Mouse (Mus musculus) midbrain, embryonic 13.5 days (tissue): ENCODE measurements around the gene Gm10139. TPM values are rescaled to one million over a fixed set of nuclear protein-coding genes. Genes with fewer than 3 reads are reported as not detected.
"Not testable (repeated sequence)": the region's sequence is repeated elsewhere in the genome, so short reads cannot be mapped to it uniquely, and the experiment has no call there.

Experiments
- ATAC-seq: fragments of 200-750 bp; cut with Nextera tagmentation; 2 replicates; pipeline ENCODE4 v1.8.0; 2017; ENCODE audit warnings: mild to moderate bottlenecking, moderate TSS enrichment, moderate library complexity
- H3K27ac ChIP-seq: fragments of 300-500 bp; sonication (generic); 2 replicates; pipeline ENCODE4 v1.5.1; 2015; ENCODE audit warnings: inconsistent platforms, mild to moderate bottlenecking, moderate library complexity
- H3K27me3 ChIP-seq: fragments of 300-500 bp; sonication (generic); 2 replicates; pipeline ENCODE4 v1.6.1; 2015; ENCODE audit warnings: mild to moderate bottlenecking, inconsistent platforms
- H3K36me3 ChIP-seq: fragments of 300-500 bp; sonication (generic); 2 replicates; pipeline ENCODE4 v1.6.1; 2015; ENCODE audit warnings: mild to moderate bottlenecking, inconsistent platforms
- H3K4me1 ChIP-seq: fragments of 300-500 bp; sonication (generic); replicated peaks from 2 replicates; pipeline ENCODE4 v1.6.1; 2015; ENCODE audit warnings: inconsistent platforms
- H3K4me2 ChIP-seq: fragments of 300-500 bp; sonication (generic); replicated peaks from 2 replicates; pipeline ENCODE4 v1.6.1; 2015; ENCODE audit warnings: moderate library complexity, mild to moderate bottlenecking, inconsistent platforms
- H3K4me3 ChIP-seq: fragments of 300-500 bp; sonication (generic); replicated peaks from 2 replicates; pipeline ENCODE4 v1.5.1; 2015; ENCODE audit warnings: mild to moderate bottlenecking, inconsistent platforms
- H3K9ac ChIP-seq: fragments of 300-500 bp; sonication (generic); replicated peaks from 2 replicates; pipeline ENCODE4 v1.6.1; 2015; ENCODE audit warnings: mild to moderate bottlenecking, inconsistent platforms
- H3K9me3 ChIP-seq: fragments of 300-500 bp; sonication (generic); 2 replicates; pipeline ENCODE4 v1.6.1; 2016; ENCODE audit warnings: mild to moderate bottlenecking, inconsistent platforms
- WGBS: fragments of 180-500 bp; shearing (Covaris S2); methylation state at CpG from one replicate; pipeline ENCODE4 v1.1.7; 2015; 5-methylcytosine and 5-hydroxymethylcytosine counted together
- polyA plus RNA-seq: library from polyadenylated mRNA; unstranded; fragments of >200 nt; fragmentation: Nextera tagmentation; extraction: Ambion mirVana; gene quantifications from 2 replicates; pipeline ENCODE4 v1.2.1, GENCODE M21; 2015

Gene Gm10139
- polyA plus RNA-seq: not detected in 2 replicates

DNA sequence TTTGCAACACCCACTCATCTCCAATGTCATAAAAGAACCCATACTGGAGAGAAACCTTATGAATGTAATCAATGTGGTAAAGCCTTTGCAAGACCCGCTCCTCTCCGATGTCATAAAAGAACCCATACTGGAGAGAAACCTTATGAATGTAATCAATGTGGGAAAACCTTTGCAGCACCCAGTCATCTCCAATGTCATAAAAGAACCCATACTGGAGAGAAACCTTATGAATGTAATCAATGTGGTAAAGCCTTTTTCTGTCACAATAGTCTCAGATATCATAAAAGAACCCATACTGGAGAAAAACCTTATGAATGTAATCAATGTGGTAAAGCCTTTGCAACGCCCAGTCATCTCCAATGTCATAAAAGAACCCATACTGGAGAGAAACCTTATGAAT lies at the start of gene Gm10139:
Gene Gm10139 (plus strand): TSS at position 301 of the 400 bp plus-strand sequence.
- not testable (repeated sequence) for H3K27ac ChIP-seq, ATAC-seq, H3K9me3 ChIP-seq, H3K9ac ChIP-seq, H3K36me3 ChIP-seq, H3K4me3 ChIP-seq, H3K4me2 ChIP-seq, H3K4me1 ChIP-seq, H3K27me3 ChIP-seq
- WGBS: 73% methylated on average over 1 of the region's 3 CpGs

DNA sequence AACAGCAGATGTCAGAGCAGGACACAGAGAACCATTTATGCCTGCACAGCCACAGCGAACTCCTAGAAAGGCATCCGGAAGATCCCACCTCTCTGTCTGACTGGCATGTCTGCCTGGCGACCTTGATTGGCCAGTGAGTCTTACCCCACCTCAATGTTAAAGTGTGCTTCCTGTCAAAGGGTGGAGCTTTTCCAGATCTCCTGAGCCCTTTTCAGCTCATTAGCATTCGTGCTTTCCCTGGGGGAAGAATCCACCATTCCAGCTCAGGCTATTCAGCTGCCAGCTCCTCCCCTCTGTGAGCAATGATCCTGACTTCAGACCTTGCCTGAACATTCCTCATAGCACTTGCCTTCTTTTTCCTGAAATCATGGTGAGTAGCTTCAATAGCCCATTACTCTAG lies 45.2 kb downstream of the Gm10139 start:
- H3K9ac ChIP-seq, H3K36me3 ChIP-seq, H3K27ac ChIP-seq, H3K9me3 ChIP-seq, H3K27me3 ChIP-seq, H3K4me1 ChIP-seq, H3K4me2 ChIP-seq, H3K4me3 ChIP-seq, ATAC-seq: not testable (repeated sequence)
- WGBS: 84% methylated on average over 4 of the region's 4 CpGs

Other genes with a start within 250 kb of the Gm10139 start
- gene Zfp369, start 233.9 kb upstream of the Gm10139 start, polyA plus RNA-seq: 20.5 and 22.1 TPM in 2 replicates